Comparison of ENCODE assay signal across 21 mouse cellular contexts in genomic region chr14:22343357-22343756, GRCm38 (mm10).
"Had no signal": no experiment of that assay in that cellular context is flagged by ENCODE, and none has a peak within 500 bp of the region (broad histone marks: within the 10 kb centered on the region; RNA-seq: fewer than 3 reads in every experiment).

No protein-coding gene starts in this region.

- H3K27ac ChIP-seq: kidney, embryonic 15.5 days; left cerebral cortex, adult 2 months; limb, embryonic 12.5 days; limb, embryonic 15.5 days; liver, embryonic 14.5 days; macrophage; midbrain, embryonic 12.5 days; neural tube, embryonic 13.5 days had no signal

- DNase-seq: kidney, adult 11 months; kidney, adult 8-10 months; kidney, postnatal 10 days; kidney, postnatal 36 days; layer of hippocampus, postnatal 36 days; liver, postnatal 0 days; lung, embryonic 14.5 days; thymus, adult 2 months; thymus, postnatal 14 days; thymus, postnatal 4 days had no signal

- H3K4me2 ChIP-seq: kidney, embryonic 15.5 days; limb, embryonic 12.5 days; limb, embryonic 15.5 days; liver, embryonic 11.5 days; lung, embryonic 14.5 days; midbrain, embryonic 12.5 days; neural tube, embryonic 13.5 days had no signal

- H3K4me1 ChIP-seq: limb, embryonic 12.5 days; limb, embryonic 15.5 days had no signal

- ATAC-seq: liver, postnatal 0 days; lung, postnatal 0 days; midbrain, embryonic 16.5 days had no signal

- H3K9ac ChIP-seq: kidney, embryonic 15.5 days; limb, embryonic 12.5 days; limb, embryonic 15.5 days; liver, embryonic 14.5 days; liver, postnatal 0 days; lung, embryonic 14.5 days; midbrain, embryonic 12.5 days; neural tube, embryonic 13.5 days had no signal

- H3K4me3 ChIP-seq: kidney, embryonic 15.5 days; left cerebral cortex, adult 2 months; limb, embryonic 12.5 days; limb, embryonic 15.5 days; midbrain, embryonic 12.5 days; neural tube, embryonic 13.5 days had no signal

- H3K9me3 ChIP-seq: kidney, embryonic 15.5 days; limb, embryonic 12.5 days; limb, embryonic 15.5 days; midbrain, embryonic 12.5 days; neural tube, embryonic 13.5 days had no signal

- H3K27me3 ChIP-seq: limb, embryonic 12.5 days; limb, embryonic 15.5 days had no signal

- H3K36me3 ChIP-seq: kidney, embryonic 15.5 days; limb, embryonic 12.5 days; limb, embryonic 15.5 days; midbrain, embryonic 12.5 days; neural tube, embryonic 13.5 days had no signal
